Comparison of ENCODE assay signal across 22 mouse cellular contexts in the genomic region with DNA sequence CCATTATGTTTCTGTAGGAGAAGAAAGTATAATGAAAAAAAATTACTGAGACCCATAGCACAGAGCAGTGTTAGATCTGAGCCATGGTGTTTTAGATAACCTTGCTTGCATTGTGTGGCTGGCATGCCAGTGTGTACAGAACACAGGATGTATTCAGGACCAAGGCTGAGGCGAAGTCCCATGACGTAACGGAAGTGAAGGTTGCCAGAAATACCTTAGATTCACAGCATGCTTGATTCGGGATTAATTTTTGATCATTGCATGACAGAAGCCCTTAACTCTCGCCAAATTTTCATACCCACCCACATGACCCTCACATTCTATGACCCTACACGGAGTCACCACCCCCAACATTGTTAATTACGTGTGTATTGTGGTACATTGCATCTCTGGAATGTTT. TPM values are rescaled to one million over a fixed set of nuclear protein-coding genes. Genes with fewer than 3 reads are reported as not detected.
DNase-seq lines count a peak whose midpoint lies in the region; ATAC-seq and TF ChIP-seq lines count a peak whose summit lies in the region.
"Had no signal": no experiment of that assay in that cellular context is flagged by ENCODE, and none has a peak within 500 bp of the region (broad histone marks: within the 10 kb centered on the region; RNA-seq: fewer than 3 reads in every experiment).

No protein-coding gene starts in this region.

- H3K27ac ChIP-seq in embryonic facial prominence, embryonic 13.5 days = no peak overlapping the region
- no peak overlapping the region for H3K27ac ChIP-seq in embryonic facial prominence, embryonic 10.5 days (replicated peaks)
- no peak overlapping the region for H3K27ac ChIP-seq in kidney, adult 2 months (ENCODE audit: insufficient read depth, low read depth, low read length)
- no peak overlapping the region for H3K27ac ChIP-seq in embryonic facial prominence, embryonic 14.5 days (replicated peaks; ENCODE audit: low read depth, low read length)
- H3K27ac ChIP-seq: forebrain, embryonic 10.5 days; hindbrain, embryonic 10.5 days; liver, embryonic 13.5 days; lung, embryonic 15.5 days; macrophage had no signal

- H3K4me1 ChIP-seq in embryonic facial prominence, embryonic 13.5 days = no peaks in the 10 kb centered on the region
- H3K4me1 ChIP-seq in embryonic facial prominence, embryonic 10.5 days = no peaks in the 10 kb centered on the region
- H3K4me1 ChIP-seq in kidney, adult 2 months (ENCODE audit: control insufficient read depth, insufficient read depth, low read length) = no peaks in the 10 kb centered on the region
- H3K4me1 ChIP-seq in embryonic facial prominence, embryonic 14.5 days (ENCODE audit: control insufficient read depth, insufficient read depth, low read length) = no peaks in the 10 kb centered on the region
- H3K4me1 ChIP-seq: forebrain, embryonic 10.5 days; hindbrain, embryonic 10.5 days had no signal

- peaks cover 15% of the 10 kb centered on the region for H3K27me3 ChIP-seq in embryonic facial prominence, embryonic 13.5 days
- H3K27me3 ChIP-seq in embryonic facial prominence, embryonic 10.5 days (replicated peaks; ENCODE audit: low read depth, poor library complexity, severe bottlenecking) = peaks cover 8% of the 10 kb centered on the region; the same call in 1 of the 2 replicates
- H3K27me3 ChIP-seq in kidney, adult 2 months (replicated peaks; ENCODE audit: control insufficient read depth, insufficient read depth, low read length) = no peaks in the 10 kb centered on the region
- H3K27me3 ChIP-seq in embryonic facial prominence, embryonic 14.5 days (replicated peaks; ENCODE audit: control insufficient read depth, insufficient read depth, low read length) = peaks cover 8% of the 10 kb centered on the region; the same call in 1 of the 2 replicates
- H3K27me3 ChIP-seq: liver, embryonic 13.5 days had no signal

- 74% methylated on average over 7 of the region's 7 CpGs for WGBS in embryonic facial prominence, embryonic 13.5 days
- WGBS in embryonic facial prominence, embryonic 10.5 days = 85% methylated on average over 7 of the region's 7 CpGs
- WGBS in kidney, adult 2 months = 43% methylated on average over 7 of the region's 7 CpGs
- 62% methylated on average over 7 of the region's 7 CpGs for WGBS in embryonic facial prominence, embryonic 14.5 days

- no peak overlapping the region for H3K4me3 ChIP-seq in embryonic facial prominence, embryonic 13.5 days
- H3K4me3 ChIP-seq in embryonic facial prominence, embryonic 10.5 days = no peak overlapping the region
- H3K4me3 ChIP-seq in kidney, adult 2 months (ENCODE audit: insufficient read depth, low read depth, low read length) = 0 out of 2 replicates have a peak overlapping the region, but pooled peaks have one; percentile 8
- no peak overlapping the region for H3K4me3 ChIP-seq in embryonic facial prominence, embryonic 14.5 days (ENCODE audit: low read depth, low read length)
- H3K4me3 ChIP-seq: forebrain, embryonic 10.5 days; hindbrain, embryonic 10.5 days; liver, embryonic 13.5 days; lung, embryonic 15.5 days; myocyte had no signal

- ATAC-seq in embryonic facial prominence, embryonic 13.5 days (ENCODE audit: insufficient number of reproducible peaks, insufficient read depth, low FRiP score, low TSS enrichment, low read depth) = 0 out of 2 replicates have a peak, but pooled peaks have one; percentile 32
- peak; percentile 50; the same call in 1 of the 2 replicates for ATAC-seq in embryonic facial prominence, embryonic 14.5 days (ENCODE audit: low read depth)
- ATAC-seq: CD4-positive, CD25-positive, alpha-beta regulatory T cell, adult 4 months; intestine, postnatal 0 days; midbrain, embryonic 16.5 days had no signal

- no peak for TF ChIP-seq POLR2A in kidney, adult 2 months (IDR thresholded peaks at IDR 0.05; ENCODE audit: low read depth, low read length)

- TF ChIP-seq CTCF in kidney, adult 2 months (conservative IDR thresholded peaks at IDR 0.05; ENCODE audit: insufficient read depth, insufficient read length, low read depth, low read length) = no peak

- H3K9ac ChIP-seq in embryonic facial prominence, embryonic 13.5 days = no peak overlapping the region
- no peak overlapping the region for H3K9ac ChIP-seq in embryonic facial prominence, embryonic 14.5 days (ENCODE audit: low read depth, low read length)
- H3K9ac ChIP-seq: liver, embryonic 13.5 days; lung, embryonic 15.5 days had no signal

- H3K36me3 ChIP-seq in embryonic facial prominence, embryonic 13.5 days = no peaks in the 10 kb centered on the region
- H3K36me3 ChIP-seq in embryonic facial prominence, embryonic 10.5 days (replicated peaks) = no peaks in the 10 kb centered on the region
- no peaks in the 10 kb centered on the region for H3K36me3 ChIP-seq in kidney, adult 2 months (ENCODE audit: control insufficient read depth, insufficient read depth, low read length)
- H3K36me3 ChIP-seq in embryonic facial prominence, embryonic 14.5 days (ENCODE audit: control insufficient read depth, insufficient read depth, low read length) = no peaks in the 10 kb centered on the region
- H3K36me3 ChIP-seq: forebrain, embryonic 10.5 days; hindbrain, embryonic 10.5 days; liver, embryonic 13.5 days; lung, embryonic 15.5 days had no signal

- DNase-seq in embryonic facial prominence, embryonic 10.5 days (ENCODE audit: low spot score) = no peak
- peak; percentile 31 for DNase-seq in kidney, adult 2 months
- no peak for DNase-seq in kidney, adult 18-20 months
- DNase-seq in Muller cell, postnatal 12 days (ENCODE audit: inconsistent ontology term) = peak; percentile 92
- DNase-seq in embryonic facial prominence, embryonic 14.5 days (ENCODE audit: low spot score) = peak; percentile 29
- DNase-seq in layer of hippocampus, postnatal 36 days = no peak
- no peak for DNase-seq in neural tube, embryonic 10.5 days (ENCODE audit: extremely low spot score, low spot score)
- DNase-seq: adrenal gland, postnatal 36 days; cerebellum, adult 11-12 months; kidney, postnatal 10 days; liver, embryonic 13.5 days; thymus, postnatal 14 days had no signal

- no peak overlapping the region for H3K4me2 ChIP-seq in embryonic facial prominence, embryonic 13.5 days
- no peak overlapping the region for H3K4me2 ChIP-seq in embryonic facial prominence, embryonic 14.5 days (ENCODE audit: low read depth, low read length)
- H3K4me2 ChIP-seq: heart, embryonic 11.5 days; liver, embryonic 13.5 days; lung, embryonic 15.5 days had no signal

- no peaks in the 10 kb centered on the region for H3K9me3 ChIP-seq in embryonic facial prominence, embryonic 13.5 days
- no peaks in the 10 kb centered on the region for H3K9me3 ChIP-seq in embryonic facial prominence, embryonic 10.5 days
- no peaks in the 10 kb centered on the region for H3K9me3 ChIP-seq in embryonic facial prominence, embryonic 14.5 days (ENCODE audit: control insufficient read depth, low read length)
- H3K9me3 ChIP-seq: forebrain, embryonic 10.5 days; hindbrain, embryonic 10.5 days; liver, embryonic 13.5 days; lung, embryonic 15.5 days had no signal

RNA-seq across cellular contexts. Expression of a gene that starts 22.4 kb away (rescaled TPM):
- 3.8 and 5.5 TPM in 2 replicates for polyA plus RNA-seq in embryonic facial prominence, embryonic 13.5 days (2015; fragmentation: Nextera tagmentation; extraction: Ambion mirVana)
- polyA plus RNA-seq in embryonic facial prominence, embryonic 10.5 days (2016; fragmentation: Nextera tagmentation; extraction: Ambion mirVana) = 3.0 and 3.8 TPM in 2 replicates
- 230 and 232 TPM in 2 replicates for polyA plus RNA-seq in kidney, adult 2 months (2012; rRNA removed)
- polyA plus RNA-seq in embryonic facial prominence, embryonic 14.5 days (2014; fragmentation: Nextera tagmentation; extraction: Ambion mirVana) = 6.8 and 10.9 TPM in 2 replicates
- total RNA-seq in layer of hippocampus, postnatal 36 days (2021) = 10 to 100 TPM; 31.9 to 33.7 TPM
- polyA plus RNA-seq: macrophage, myocyte had no signal

RNA-seq across cellular contexts. Expression of a gene that starts 59.3 kb away (rescaled TPM):
- polyA plus RNA-seq in embryonic facial prominence, embryonic 13.5 days (2015; fragmentation: Nextera tagmentation; extraction: Ambion mirVana) = 2.0 and 3.7 TPM in 2 replicates
- 2.6 and 3.2 TPM in 2 replicates for polyA plus RNA-seq in embryonic facial prominence, embryonic 10.5 days (2016; fragmentation: Nextera tagmentation; extraction: Ambion mirVana)
- 30.8 and 31.3 TPM in 2 replicates for polyA plus RNA-seq in kidney, adult 2 months (2012; rRNA removed)
- 3.4 and 3.9 TPM in 2 replicates for polyA plus RNA-seq in embryonic facial prominence, embryonic 14.5 days (2014; fragmentation: Nextera tagmentation; extraction: Ambion mirVana)
- total RNA-seq in layer of hippocampus, postnatal 36 days (2021) = 10 to 100 TPM in 1 of 2 experiments, 1 to 10 TPM in 1; 8.2 to 10.4 TPM

Comparison
In these comparisons a context has a peak if more than half of its experiments do, and no peak if none do; other contexts are left out.
1. DNase-seq: peak in kidney, adult 2 months (single experiment), Muller cell, postnatal 12 days (single experiment) and embryonic facial prominence, embryonic 14.5 days (single experiment); none in embryonic facial prominence, embryonic 10.5 days (single experiment), kidney, adult 18-20 months (single experiment), layer of hippocampus, postnatal 36 days (0 of 2) and neural tube, embryonic 10.5 days (single experiment).
2. RNA of a gene that starts 22.4 kb away (polyA plus RNA-seq): 230 to 232 TPM in kidney, adult 2 months; 6.8 to 10.9 TPM in embryonic facial prominence, embryonic 14.5 days, 3.8 to 5.5 TPM in embryonic facial prominence, embryonic 13.5 days and 3.0 to 3.8 TPM in embryonic facial prominence, embryonic 10.5 days; every median in the first group is over 10 times any median in the second.